Mouse (Mus musculus) CD4-positive helper T cell, adult 2 months (primary cell): ENCODE results near the gene Pcbd2.

Experiments
- DNase-seq: peaks from one replicate; pipeline ENCODE4 v3.0.0-alpha.2; 2012; ENCODE audit warnings: low read depth, missing footprints, low spot score

Pcbd2 gene

DNA sequence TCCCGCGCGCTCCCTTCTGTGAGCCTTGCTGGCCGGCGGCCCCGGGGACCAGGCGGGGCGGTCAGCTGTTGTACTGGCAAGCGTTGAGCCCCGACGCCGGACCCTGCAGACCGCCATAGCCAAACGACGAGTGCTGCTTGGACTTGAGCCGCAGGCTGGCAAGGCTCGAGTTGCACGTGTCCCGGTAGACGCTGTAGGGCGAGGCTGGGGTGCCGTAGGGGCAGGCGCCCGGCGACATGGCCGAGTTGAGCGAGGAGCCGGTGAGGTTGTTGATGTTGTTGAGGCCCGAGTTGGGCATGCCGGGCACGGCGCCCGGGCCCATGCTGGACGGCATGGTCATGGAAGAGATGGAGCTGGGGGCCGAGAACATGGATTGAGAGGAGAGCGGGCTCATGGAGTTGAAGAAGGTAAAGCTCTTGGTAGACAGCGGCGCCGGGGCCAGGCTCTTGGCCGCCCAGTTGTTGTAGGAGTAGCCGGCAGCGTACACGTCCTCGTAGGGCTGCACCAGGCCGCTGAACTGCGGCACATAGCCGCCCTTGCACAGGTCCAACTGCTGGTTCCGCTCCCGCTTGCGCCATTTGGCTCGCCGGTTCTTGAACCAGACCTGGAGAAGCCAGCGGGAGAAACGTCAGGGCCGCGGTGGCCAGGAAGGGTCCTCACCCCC, 99.0 kb downstream of the Pcbd2 start:
- DNase-seq, result no peak
